Mouse (Mus musculus) MEL (cell line): ENCODE results near the gene Unc119. TPM values are rescaled to one million over a fixed set of nuclear protein-coding genes. Genes with fewer than 3 reads are reported as not detected.

Experiments
- DNase-seq: peaks from one replicate; pipeline ENCODE4 v3.0.0; 2011; ENCODE audit warnings: low read depth, low spot score
- H3K27ac ChIP-seq: 2 replicates; pipeline ENCODE4 v1.5.1; 2012; ENCODE audit warnings: low read depth, mild to moderate bottlenecking, control low read depth, low read length, moderate library complexity; ENCODE audit not compliant: control insufficient read depth
- H3K27me3 ChIP-seq, 2 experiments: fragments of 150-350 bp in 1 of 2; sonication (generic) in 1 of 2; 2 replicates each; pipeline ENCODE4 v1.6.1; 2012; ENCODE audit warnings: low read length in 2 of 2, mild to moderate bottlenecking in 2 of 2, improper control_type of control experiment in 1 of 2, moderate library complexity in 1 of 2; ENCODE audit not compliant: insufficient read depth in 2 of 2, control insufficient read depth in 1 of 2
- H3K36me3 ChIP-seq, 2 experiments: 2 replicates each; pipeline ENCODE4 v1.6.1; 2012 to 2014; ENCODE audit warnings: low read length in 2 of 2, improper control_type of control experiment in 1 of 2, inconsistent platforms in 1 of 2, mild to moderate bottlenecking in 1 of 2; ENCODE audit not compliant: insufficient read depth in 2 of 2, control insufficient read depth in 1 of 2
- H3K4me1 ChIP-seq, 2 experiments: fragments of 150-350 bp in 1 of 2; sonication (generic) in 1 of 2; 2 replicates each; pipeline ENCODE4 v1.6.1; 2012; ENCODE audit warnings: low read length in 2 of 2, improper control_type of control experiment in 1 of 2, mild to moderate bottlenecking in 1 of 2; ENCODE audit not compliant: insufficient read depth in 2 of 2, control insufficient read depth in 1 of 2
- H3K4me3 ChIP-seq, 2 experiments: fragments of 150-350 bp in 1 of 2; sonication (generic) in 1 of 2; 2 replicates each; pipeline ENCODE4 v1.5.1; 2012; ENCODE audit warnings: low read depth in 2 of 2, low read length in 2 of 2, mild to moderate bottlenecking in 2 of 2, moderate library complexity in 2 of 2, control low read depth in 1 of 2, improper control_type of control experiment in 1 of 2; ENCODE audit not compliant: control insufficient read depth in 1 of 2, insufficient read depth in 1 of 2
- H3K79me2 ChIP-seq: 2 replicates; pipeline ENCODE4 v1.6.1; 2012; ENCODE audit warnings: mild to moderate bottlenecking, low read length, moderate library complexity; ENCODE audit not compliant: control insufficient read depth, poor library complexity, insufficient read depth
- H3K9ac ChIP-seq: 2 replicates; pipeline ENCODE4 v1.6.1; 2012; ENCODE audit warnings: low read depth, mild to moderate bottlenecking, control low read depth, low read length, moderate library complexity; ENCODE audit not compliant: control insufficient read depth, poor library complexity, severe bottlenecking
- H3K9me3 ChIP-seq: fragments of 150-350 bp; sonication (generic); replicated peaks from 2 replicates; pipeline ENCODE4 v1.6.1; 2012; ENCODE audit warnings: mild to moderate bottlenecking, low read length, improper control_type of control experiment, moderate library complexity; ENCODE audit not compliant: insufficient read depth
- BHLHE40 ChIP-seq: IDR thresholded peaks from 2 replicates; pipeline ENCODE4 v1.6.1; 2012; ENCODE audit warnings: low read depth, mild to moderate bottlenecking, inconsistent platforms, low read length, improper control_type of control experiment, borderline replicate concordance
- CHD1 ChIP-seq: IDR thresholded peaks from 2 replicates; pipeline ENCODE4 v1.6.1; 2012; ENCODE audit warnings: low read depth, mild to moderate bottlenecking, inconsistent platforms, low read length, improper control_type of control experiment
- CTCF ChIP-seq, 3 experiments: IDR thresholded peaks in 2 of 3; conservative IDR thresholded peaks in 1 of 3; 2 replicates each; pipeline ENCODE4 v1.5.1; 2011 to 2012; ENCODE audit warnings: low read length in 3 of 3, low read depth in 2 of 3, mild to moderate bottlenecking in 2 of 3, improper control_type of control experiment in 1 of 3, inconsistent platforms in 1 of 3, mixed read lengths in 1 of 3, moderate library complexity in 1 of 3; ENCODE audit not compliant: control insufficient read depth in 1 of 3, insufficient read depth in 1 of 3, poor library complexity in 1 of 3, severe bottlenecking in 1 of 3
- E2F4 ChIP-seq: IDR thresholded peaks from 2 replicates; pipeline ENCODE4 v1.6.1; 2011; ENCODE audit warnings: low read depth, low read length, improper control_type of control experiment, borderline replicate concordance
- ELF1 ChIP-seq: IDR thresholded peaks from 2 replicates; pipeline ENCODE4 v1.6.1; 2014; ENCODE audit warnings: low read depth, mild to moderate bottlenecking, inconsistent platforms, low read length, improper control_type of control experiment, moderate library complexity
- EP300 ChIP-seq, 2 experiments: IDR thresholded peaks; 2 replicates each; pipeline ENCODE4 v1.6.1; 2011; ENCODE audit warnings: improper control_type of control experiment in 2 of 2, low read length in 2 of 2, low read depth in 1 of 2, mild to moderate bottlenecking in 1 of 2
- ETS1 ChIP-seq: IDR thresholded peaks from 2 replicates; pipeline ENCODE4 v1.6.1; 2012; ENCODE audit warnings: low read depth, mild to moderate bottlenecking, inconsistent platforms, low read length, improper control_type of control experiment, moderate library complexity
- GATA1 ChIP-seq: IDR thresholded peaks from 2 replicates; pipeline ENCODE4 v1.6.1; 2011; ENCODE audit warnings: low read depth, low read length, improper control_type of control experiment
- HCFC1 ChIP-seq: IDR thresholded peaks from 2 replicates; pipeline ENCODE4 v1.6.1; 2012; ENCODE audit warnings: low read depth, mild to moderate bottlenecking, inconsistent platforms, low read length, improper control_type of control experiment, moderate library complexity
- JUND ChIP-seq: IDR thresholded peaks from 2 replicates; pipeline ENCODE4 v1.6.1; 2011; ENCODE audit warnings: low read depth, mild to moderate bottlenecking, improper control_type of control experiment, low read length
- KAT2A ChIP-seq: conservative IDR thresholded peaks from 2 replicates; pipeline ENCODE4 v1.6.1; 2012; ENCODE audit warnings: low read depth, low read length, improper control_type of control experiment, inconsistent platforms
- MEF2A ChIP-seq: IDR thresholded peaks from 2 replicates; pipeline ENCODE4 v1.6.1; 2014; ENCODE audit warnings: low read depth, mild to moderate bottlenecking, inconsistent platforms, low read length, improper control_type of control experiment; ENCODE audit not compliant: poor library complexity, insufficient replicate concordance, severe bottlenecking; ENCODE audit errors: extremely low read depth
- MXI1 ChIP-seq: IDR thresholded peaks from 2 replicates; pipeline ENCODE4 v1.6.1; 2011; ENCODE audit warnings: mild to moderate bottlenecking, low read depth, low read length, improper control_type of control experiment
- MYB ChIP-seq: IDR thresholded peaks from 2 replicates; pipeline ENCODE4 v1.6.1; 2011; ENCODE audit warnings: mild to moderate bottlenecking, low read depth, low read length, improper control_type of control experiment
- POLR2A ChIP-seq, 2 experiments: IDR thresholded peaks; 2 replicates each; pipeline ENCODE4 v1.6.1; 2011 to 2012; ENCODE audit warnings: low read length in 2 of 2, mild to moderate bottlenecking in 2 of 2, control low read depth in 1 of 2, improper control_type of control experiment in 1 of 2, low read depth in 1 of 2, moderate library complexity in 1 of 2; ENCODE audit not compliant: control insufficient read depth in 1 of 2, insufficient read depth in 1 of 2, poor library complexity in 1 of 2
- RAD21 ChIP-seq: IDR thresholded peaks from 2 replicates; pipeline ENCODE4 v1.6.1; 2011; ENCODE audit warnings: mild to moderate bottlenecking, low read depth, low read length, improper control_type of control experiment
- RCOR1 ChIP-seq: IDR thresholded peaks from 2 replicates; pipeline ENCODE4 v1.6.1; 2012; ENCODE audit warnings: low read depth, mild to moderate bottlenecking, inconsistent platforms, low read length, improper control_type of control experiment
- SIN3A ChIP-seq: IDR thresholded peaks from 2 replicates; pipeline ENCODE4 v1.6.1; 2012; ENCODE audit warnings: low read length, improper control_type of control experiment, inconsistent platforms
- SMC3 ChIP-seq: IDR thresholded peaks from 2 replicates; pipeline ENCODE4 v1.6.1; 2011; ENCODE audit warnings: low read depth, low read length, improper control_type of control experiment
- TAL1 ChIP-seq: IDR thresholded peaks from 2 replicates; pipeline ENCODE4 v1.6.1; 2012; ENCODE audit warnings: mild to moderate bottlenecking, inconsistent platforms, low read length, moderate library complexity, mixed read lengths
- TBP ChIP-seq: IDR thresholded peaks from 2 replicates; pipeline ENCODE4 v1.8.0; 2011; ENCODE audit warnings: low read depth, low read length, improper control_type of control experiment
- TCF12 ChIP-seq: IDR thresholded peaks from 2 replicates; pipeline ENCODE4 v1.6.1; 2014; ENCODE audit warnings: low read depth, mild to moderate bottlenecking, inconsistent platforms, low read length, improper control_type of control experiment, moderate library complexity
- UBTF ChIP-seq: IDR thresholded peaks from 2 replicates; pipeline ENCODE4 v1.6.1; 2012; ENCODE audit warnings: low read depth, mild to moderate bottlenecking, inconsistent platforms, low read length, improper control_type of control experiment, moderate library complexity, borderline replicate concordance; ENCODE audit not compliant: insufficient read depth
- ZC3H11A ChIP-seq: IDR thresholded peaks from 2 replicates; pipeline ENCODE4 v1.6.1; 2012; ENCODE audit warnings: low read depth, mild to moderate bottlenecking, inconsistent platforms, low read length, improper control_type of control experiment
- ZNF384 ChIP-seq: IDR thresholded peaks from 2 replicates; pipeline ENCODE4 v1.6.1; 2012; ENCODE audit warnings: low read depth, mild to moderate bottlenecking, inconsistent platforms, low read length, improper control_type of control experiment
- polyA plus RNA-seq, 2 experiments: library from polyadenylated mRNA; stranded (reverse) in 1 of 2; unstranded in 1 of 2; fragments of >175 nt in 1 of 2; fragments of >200 nt in 1 of 2; gene quantifications; 2 replicates each; pipeline versions ENCODE4 v1.2.1 to v1.2.4; 2012; ENCODE audit warnings: low replicate concordance in 2 of 2, low read depth in 1 of 2; ENCODE audit not compliant: insufficient read length in 2 of 2, insufficient read depth in 1 of 2, missing spikeins in 1 of 2
- total RNA-seq: library from RNA; depleted of rRNA; stranded (reverse); fragments of 300-350 nt; gene quantifications from 2 replicates; pipeline ENCODE4 v1.2.3, GENCODE M21; 2012

Gene Unc119
- total and polyA plus RNA-seq, 3 experiments = 61.7 to 140 TPM; not detected in 1

GRCm38 (mm10) chr11:78354905-78355304 is 11.6 kb downstream of the Unc119 start:
- no peak overlapping the region for H3K27ac ChIP-seq
- no peak overlapping the region for H3K9ac ChIP-seq
- H3K36me3 ChIP-seq = peaks cover 0 to 2% of the 10 kb centered on the region in 2 experiments; a peak in 2 of 4 replicates
- TF ChIP-seq ETS1 (no peak), CTCF (IDR thresholded peaks at IDR 0.05 in 2 of 3, conservative IDR thresholded peaks at IDR 0.05 in 1 of 3; ENCODE audit: control insufficient read depth in 1 of 3, insufficient read depth in 1 of 3, low read depth in 2 of 3, low read length in 3 of 3, poor library complexity in 1 of 3, severe bottlenecking in 1 of 3) (no peak), TAL1 (no peak), BHLHE40 (peak; percentile 92), GATA1 (peak; percentile 34; the same call in 1 of the 2 replicates)
- TF ChIP-seq, all 39 proteins: peak for 2
- Histone ChIP-seq H3K4me1 (peaks cover 0 to 22% of the 10 kb centered on the region in 2 experiments; a peak in 2 of 4 replicates), H3K27me3 (no peaks in the 10 kb centered on the region), H3K9me3 (no peaks in the 10 kb centered on the region), H3K4me3 (no peak overlapping the region), H3K79me2 (no peaks in the 10 kb centered on the region)
- DNase-seq = peak; percentile 38

DNA sequence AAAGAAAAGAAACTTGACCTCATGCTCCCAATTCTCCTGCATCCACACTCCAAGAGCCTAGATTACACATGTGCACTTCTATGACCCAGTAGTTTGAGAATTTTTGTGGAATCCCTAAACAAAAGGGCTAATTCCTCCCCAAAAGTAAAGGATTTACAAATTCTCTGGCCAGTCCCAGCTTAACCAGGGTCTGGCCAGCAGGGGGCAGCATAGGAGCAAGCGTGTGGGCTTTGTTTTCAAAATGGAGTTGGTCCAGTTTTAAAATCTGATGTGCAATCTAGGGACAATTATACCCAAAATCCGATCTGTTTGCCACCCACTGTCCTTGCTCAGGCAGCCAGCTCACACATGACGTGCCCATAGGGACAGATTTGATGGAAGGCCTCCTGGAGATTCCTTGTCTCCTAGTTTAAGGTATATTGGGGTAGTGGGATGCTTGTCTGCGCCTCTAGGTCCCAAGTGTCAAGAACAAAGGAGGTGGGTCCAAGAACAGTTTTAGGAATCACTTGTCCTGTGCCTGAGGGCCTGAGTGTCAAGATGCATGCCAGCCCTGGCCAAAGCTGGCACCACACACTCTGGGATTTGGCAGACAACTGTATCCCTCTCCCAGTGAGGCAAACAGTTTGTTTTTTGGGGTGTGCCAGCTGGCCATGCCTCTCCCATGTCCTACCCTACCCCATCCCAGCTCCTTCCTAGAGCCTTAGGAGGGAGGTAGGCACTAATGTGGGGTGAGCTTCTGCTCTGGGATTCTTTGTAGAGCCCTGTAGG is 12.4 kb downstream of the Unc119 start:
- H3K79me2 ChIP-seq = no peaks in the 10 kb centered on the region
- H3K27ac ChIP-seq = no peak overlapping the region
- H3K9ac ChIP-seq = no peak overlapping the region
- H3K9me3 ChIP-seq = no peaks in the 10 kb centered on the region
- H3K36me3 ChIP-seq = peaks cover 0 to 2% of the 10 kb centered on the region in 2 experiments; a peak in 2 of 4 replicates
- no peak overlapping the region for H3K4me3 ChIP-seq
- H3K4me1 ChIP-seq = peaks cover 0 to 23% of the 10 kb centered on the region in 2 experiments; a peak in 2 of 4 replicates
- TF ChIP-seq ELF1 = no peak
- no peak for TF ChIP-seq RCOR1
- TF ChIP-seq KAT2A = no peak
- TF ChIP-seq MXI1 = no peak
- TF ChIP-seq CTCF (IDR thresholded peaks at IDR 0.05 in 2 of 3, conservative IDR thresholded peaks at IDR 0.05 in 1 of 3; ENCODE audit: control insufficient read depth in 1 of 3, insufficient read depth in 1 of 3, low read depth in 2 of 3, low read length in 3 of 3, poor library complexity in 1 of 3, severe bottlenecking in 1 of 3) = peak; percentile 90 to 97 (median 96)
- peak; percentile 47; the same call in 1 of the 2 replicates for TF ChIP-seq ZC3H11A
- peak; percentile 74 for TF ChIP-seq RAD21
- TF ChIP-seq UBTF = no peak
- peak; percentile 38; the same call in 1 of the 2 replicates for TF ChIP-seq SIN3A
- peak; percentile 41; the same call in 1 of the 2 replicates for TF ChIP-seq JUND
- TF ChIP-seq MYB = no peak
- no peak for TF ChIP-seq BHLHE40
- 0 out of 2 replicates have a peak, but pooled peaks have one; percentile 11 for TF ChIP-seq TCF12
- TF ChIP-seq EP300 (IDR thresholded peaks at IDR 0.05; ENCODE audit: low read depth in 1 of 2, low read length in 2 of 2) = no peak
- TF ChIP-seq MEF2A = no peak
- TF ChIP-seq SMC3 = peak; percentile 68
- peak; percentile 44; the same call in 1 of the 2 replicates for TF ChIP-seq HCFC1
- TF ChIP-seq ZNF384 = peak; percentile 49; the same call in 1 of the 2 replicates
- TF ChIP-seq E2F4 = no peak
- TF ChIP-seq TBP = no peak
- TF ChIP-seq CHD1 = no peak
- no peak for TF ChIP-seq POLR2A (IDR thresholded peaks at IDR 0.05; ENCODE audit: control insufficient read depth in 1 of 2, insufficient read depth in 1 of 2, low read depth in 1 of 2, low read length in 2 of 2, poor library complexity in 1 of 2)
- peak; percentile 80 for DNase-seq
- H3K27me3 ChIP-seq = no peaks in the 10 kb centered on the region
